Mouse (Mus musculus) olfactory bulb, adult 2 months (tissue): ENCODE results near the gene Traf5.

Experiments used
- CTCF ChIP-seq: fragments of 200-500 bp; IDR thresholded peaks from 2 replicates; pipeline ENCODE4 v1.5.1; 2012; ENCODE audit warnings: low read depth, mild to moderate bottlenecking, low read length, moderate library complexity; ENCODE audit not compliant: insufficient read depth
- POLR2A ChIP-seq: fragments of 200-500 bp; IDR thresholded peaks from 2 replicates; pipeline ENCODE4 v1.6.1; 2012; ENCODE audit warnings: mild to moderate bottlenecking, low read depth, low read length, moderate library complexity; ENCODE audit not compliant: insufficient read depth

DNA sequence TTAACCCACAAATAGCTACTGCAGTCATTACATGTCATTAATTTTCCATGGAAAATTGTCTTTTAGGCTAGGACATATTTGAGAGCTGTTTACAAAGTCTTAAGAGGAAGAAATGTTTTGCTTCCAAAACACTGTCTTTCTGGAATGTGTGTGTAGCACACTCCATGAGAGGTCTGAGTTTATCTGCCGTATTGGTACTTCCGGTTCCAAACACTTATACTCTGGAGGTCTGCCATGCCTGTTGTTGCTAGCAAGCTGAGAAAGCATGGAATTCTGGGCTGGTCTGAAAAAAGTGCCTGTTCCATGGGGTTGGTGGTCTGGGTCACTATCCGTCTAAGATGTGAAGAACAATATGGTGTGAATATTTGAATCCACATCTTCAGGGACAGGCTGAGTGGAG, 103.7 kb downstream of the Traf5 start:
- no peak for TF ChIP-seq CTCF
- TF ChIP-seq POLR2A: no peak
